Mouse (Mus musculus) liver, embryonic 14.5 days (tissue): ENCODE measurements around the gene Wnt16. TPM values are rescaled to one million over a fixed set of nuclear protein-coding genes. Genes with fewer than 3 reads are reported as not detected.

Experiments
- ATAC-seq: fragments of 200-750 bp; cut with Nextera tagmentation; 2 replicates; pipeline ENCODE4 v1.8.0; 2017; ENCODE audit warnings: moderate number of reproducible peaks, mild to moderate bottlenecking, moderate library complexity; ENCODE audit not compliant: insufficient read depth
- DNase-seq, 3 experiments: peaks; one replicate each; pipeline ENCODE4 v3.0.0-alpha.2; 2012 to 2013; ENCODE audit warnings: low read depth in 3 of 3, low spot score in 3 of 3
- H3K27ac ChIP-seq: fragments of 300-500 bp; sonication (generic); 2 replicates; pipeline ENCODE4 v1.5.1; 2014; ENCODE audit warnings: moderate library complexity, mild to moderate bottlenecking, control low read depth, inconsistent platforms
- H3K27me3 ChIP-seq: fragments of 300-500 bp; sonication (generic); 2 replicates; pipeline ENCODE4 v1.6.1; 2014; ENCODE audit warnings: mild to moderate bottlenecking, low read length, moderate library complexity; ENCODE audit not compliant: control insufficient read depth, insufficient read depth
- H3K36me3 ChIP-seq: fragments of 300-500 bp; sonication (generic); replicated peaks from 2 replicates; pipeline ENCODE4 v1.6.1; 2014; ENCODE audit warnings: low read depth; ENCODE audit not compliant: control insufficient read depth, insufficient read depth
- H3K4me1 ChIP-seq, 2 experiments: fragments of 200-500 bp in 1 of 2; fragments of 300-500 bp in 1 of 2; sonication (generic) in 1 of 2; replicated peaks; 2 replicates each; pipeline ENCODE4 v1.6.1; 2012 to 2014; ENCODE audit warnings: antibody characterized with exemption in 1 of 2, inconsistent platforms in 1 of 2, low read length in 1 of 2; ENCODE audit not compliant: control insufficient read depth in 2 of 2, insufficient read depth in 2 of 2
- H3K4me2 ChIP-seq: fragments of 300-500 bp; sonication (generic); 2 replicates; pipeline ENCODE4 v1.6.1; 2014; ENCODE audit warnings: low read depth, mild to moderate bottlenecking, control low read depth, moderate library complexity
- H3K4me3 ChIP-seq, 2 experiments: fragments of 200-500 bp in 1 of 2; fragments of 300-500 bp in 1 of 2; sonication (generic) in 1 of 2; 2 replicates each; pipeline ENCODE4 v1.5.1; 2012 to 2014; ENCODE audit warnings: low read depth in 2 of 2, low read length in 2 of 2, mild to moderate bottlenecking in 2 of 2, control low read depth in 1 of 2, inconsistent platforms in 1 of 2, moderate library complexity in 1 of 2; ENCODE audit not compliant: insufficient read depth in 1 of 2
- H3K9ac ChIP-seq: fragments of 300-500 bp; sonication (generic); replicated peaks from 2 replicates; pipeline ENCODE4 v1.6.1; 2014; ENCODE audit warnings: mild to moderate bottlenecking, control low read depth, moderate library complexity
- H3K9me3 ChIP-seq: fragments of 300-500 bp; sonication (generic); 2 replicates; pipeline ENCODE4 v1.6.1; 2016; ENCODE audit warnings: low read length, mixed read lengths; ENCODE audit not compliant: control insufficient read depth
- CTCF ChIP-seq: IDR thresholded peaks from 2 replicates; pipeline ENCODE4 v1.5.1; 2016; ENCODE audit warnings: antibody characterized with exemption, low read depth, control low read depth
- EP300 ChIP-seq: IDR thresholded peaks from 2 replicates; pipeline ENCODE4 v1.6.1; 2016; ENCODE audit warnings: antibody characterized with exemption, low read depth
- WGBS: fragments of 180-500 bp; shearing (Covaris S2); extraction: QIAGEN DNeasy Blood & Tissue Kit; methylation state at CpG from one replicate; pipeline ENCODE4 v1.1.7; 2014; ENCODE audit not compliant: insufficient replicate concordance; 5-methylcytosine and 5-hydroxymethylcytosine counted together
- polyA plus RNA-seq, 2 experiments: library from polyadenylated mRNA; depleted of rRNA in 1 of 2; stranded (reverse) in 1 of 2; unstranded in 1 of 2; fragments of >200 nt; fragmentation: Nextera tagmentation in 1 of 2; extraction: Ambion mirVana in 1 of 2; gene quantifications; 2 replicates each; pipeline versions ENCODE4 v1.2.1 to v1.2.3; 2012 to 2014

Gene Wnt16
- polyA plus RNA-seq, 2 experiments = 0.04 TPM; not detected in 1

DNA sequence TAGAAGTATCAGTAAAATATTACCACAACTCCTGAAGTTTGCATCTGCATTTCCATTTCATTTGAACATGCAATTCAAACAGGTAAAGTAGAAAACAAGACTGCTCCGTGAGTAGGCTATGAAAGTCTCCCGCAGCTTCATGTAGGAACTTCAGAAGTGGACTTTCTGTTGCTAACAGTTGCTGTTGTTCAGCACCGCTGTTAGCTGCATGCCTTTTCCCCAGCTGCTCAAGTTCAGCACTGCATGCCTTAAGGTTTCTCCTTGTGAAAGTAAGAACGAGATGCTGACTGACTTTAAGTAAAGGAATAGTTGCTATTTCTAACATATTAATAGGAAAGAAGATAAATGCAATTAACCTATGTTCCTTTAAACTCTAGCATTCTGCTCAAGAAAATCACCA lies 4.0 kb downstream of the Wnt16 start:
- Histone ChIP-seq H3K27me3 (peaks cover 33% of the 10 kb centered on the region), H3K4me1 (0 out of 4 replicates have a peak, but pooled peaks cover 0 to 2% of the 10 kb centered on the region in 2 experiments), H3K36me3 (no peaks in the 10 kb centered on the region), H3K4me3 (no peak overlapping the region), H3K4me2 (no peak overlapping the region), H3K27ac (no peak overlapping the region), H3K9ac (no peak overlapping the region), H3K9me3 (no peaks in the 10 kb centered on the region)
- ATAC-seq (no peak), DNase-seq (no peak)
- 32% methylated on average over 4 of the region's 4 CpGs for WGBS
- TF ChIP-seq CTCF = no peak
- no peak for TF ChIP-seq EP300

DNA sequence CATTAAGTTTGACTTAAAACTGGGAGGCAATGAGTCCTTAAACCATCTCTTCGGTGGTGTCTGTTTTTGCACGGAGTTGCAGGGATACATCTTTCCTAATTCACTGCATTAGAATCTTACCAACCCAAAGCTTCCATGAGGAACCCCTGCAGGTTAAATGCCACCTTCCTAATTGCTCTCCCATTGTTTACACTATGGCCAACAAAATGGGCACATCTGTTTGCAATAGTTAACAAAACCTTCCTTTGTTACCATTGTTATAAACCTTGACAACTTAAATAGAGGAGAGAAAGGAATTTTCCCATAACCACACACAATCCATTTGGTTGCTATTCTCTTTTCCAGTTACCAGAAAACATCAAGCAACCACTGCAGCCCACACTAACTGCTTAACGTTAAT lies 5.9 kb downstream of the Wnt16 start:
- H3K4me3 ChIP-seq = no peak overlapping the region
- WGBS = 53% methylated on average over 3 of the region's 3 CpGs
- DNase-seq (no peak), ATAC-seq (no peak)
- no peak overlapping the region for H3K27ac ChIP-seq
- TF ChIP-seq EP300 = no peak
- TF ChIP-seq CTCF = no peak
- H3K9ac ChIP-seq = no peak overlapping the region
- 0 out of 4 replicates have a peak, but pooled peaks cover 0 to 2% of the 10 kb centered on the region in 2 experiments for H3K4me1 ChIP-seq
- no peak overlapping the region for H3K4me2 ChIP-seq
- no peaks in the 10 kb centered on the region for H3K36me3 ChIP-seq
- H3K27me3 ChIP-seq = peaks cover 18% of the 10 kb centered on the region
- H3K9me3 ChIP-seq = no peaks in the 10 kb centered on the region

DNA sequence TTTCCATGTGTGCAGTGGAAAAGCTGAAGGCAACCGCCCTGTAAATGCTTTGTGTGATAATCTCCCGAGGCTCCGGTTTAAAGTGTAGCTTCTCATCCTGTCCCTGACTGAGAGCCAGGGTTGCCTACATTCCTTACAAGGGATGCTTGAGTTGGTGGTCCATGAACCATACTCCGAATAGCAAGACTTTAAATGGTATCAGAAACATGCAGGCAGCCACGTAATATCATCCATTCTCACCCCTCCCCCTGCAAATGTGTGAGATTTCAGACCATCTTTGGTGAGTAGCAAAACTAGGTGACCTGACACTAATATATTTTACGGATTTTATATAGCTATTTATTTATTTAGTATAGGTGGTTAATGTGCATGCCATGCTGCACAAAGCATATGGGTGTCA lies 9.0 kb downstream of the Wnt16 start:
- H3K4me2 ChIP-seq = no peak overlapping the region

DNA sequence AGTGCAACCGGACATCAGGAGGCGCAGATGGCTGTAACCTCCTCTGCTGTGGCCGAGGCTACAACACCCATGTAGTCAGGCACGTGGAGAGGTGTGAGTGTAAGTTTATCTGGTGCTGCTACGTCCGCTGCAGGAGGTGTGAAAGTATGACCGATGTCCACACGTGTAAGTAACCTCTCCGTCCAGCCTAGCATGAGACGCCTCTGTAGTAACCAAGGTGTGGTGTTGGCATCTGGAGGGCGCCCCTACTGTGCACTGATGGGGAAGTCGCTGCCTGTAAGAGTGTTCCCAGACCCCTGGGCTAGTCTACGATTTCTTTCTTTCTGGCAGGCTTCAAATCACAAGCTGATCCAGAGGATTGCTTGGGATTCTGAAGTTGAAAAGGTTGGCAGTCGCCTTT lies 10.0 kb downstream of the Wnt16 start:
- no peak overlapping the region for H3K4me3 ChIP-seq
- 55% methylated on average over 14 of the region's 14 CpGs for WGBS
- no peak for TF ChIP-seq EP300
- no peak for TF ChIP-seq CTCF
- H3K27me3 ChIP-seq = no peaks in the 10 kb centered on the region
- 0 out of 4 replicates have a peak, but pooled peaks cover 0 to 2% of the 10 kb centered on the region in 2 experiments for H3K4me1 ChIP-seq
- ATAC-seq (no peak), DNase-seq (no peak)
- H3K36me3 ChIP-seq = no peaks in the 10 kb centered on the region
- H3K27ac ChIP-seq = no peak overlapping the region
- H3K4me2 ChIP-seq = no peak overlapping the region
- no peak overlapping the region for H3K9ac ChIP-seq
- no peaks in the 10 kb centered on the region for H3K9me3 ChIP-seq

More for the DNA sequence above, 9.0 kb downstream of the Wnt16 start:
- no peak for ATAC-seq
- H3K9me3 ChIP-seq = no peaks in the 10 kb centered on the region
- no peak overlapping the region for H3K4me3 ChIP-seq
- 0 out of 4 replicates have a peak, but pooled peaks cover 0 to 2% of the 10 kb centered on the region in 2 experiments for H3K4me1 ChIP-seq
- TF ChIP-seq CTCF (no peak), EP300 (no peak)
- H3K9ac ChIP-seq = no peak overlapping the region
- no peak for DNase-seq
- no peak overlapping the region for H3K27ac ChIP-seq
- H3K36me3 ChIP-seq = no peaks in the 10 kb centered on the region
- no peaks in the 10 kb centered on the region for H3K27me3 ChIP-seq
- 64% methylated on average over 6 of the region's 6 CpGs for WGBS

DNA sequence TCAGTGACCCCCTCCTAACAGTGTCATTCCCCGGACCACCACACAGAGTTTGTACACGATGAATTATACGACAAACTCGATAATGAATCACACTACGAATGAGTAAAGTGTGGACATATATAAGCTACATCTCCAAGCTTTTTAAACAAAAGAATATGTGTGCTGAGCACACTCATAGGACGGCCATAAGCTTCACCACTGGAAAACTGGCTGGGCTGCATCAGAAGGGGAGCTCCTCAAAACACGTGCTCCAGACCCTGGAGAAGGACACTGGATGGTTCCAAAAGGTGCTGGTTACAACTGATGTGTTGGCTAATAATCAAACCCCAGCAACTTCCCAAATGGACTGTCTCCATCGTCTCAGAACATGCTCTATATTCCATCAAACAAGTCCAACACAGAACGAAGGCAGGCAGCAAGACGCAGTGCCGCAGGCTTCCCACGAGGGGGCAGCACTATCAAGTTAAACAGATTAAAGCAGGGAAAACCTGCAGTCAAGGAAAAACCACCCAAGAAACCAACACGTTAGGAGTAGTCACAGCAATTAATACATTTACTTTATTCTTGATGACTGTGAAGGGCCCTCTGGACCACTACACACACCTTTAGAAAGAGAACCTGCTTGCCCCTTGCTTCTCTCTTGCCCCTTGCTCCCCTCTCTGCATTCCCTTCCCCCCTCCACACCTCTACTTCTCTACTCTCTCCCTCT lies 37.5 kb downstream of the Wnt16 start:
- H3K27me3 ChIP-seq = no peaks in the 10 kb centered on the region
- H3K9ac ChIP-seq = no peak overlapping the region
- peak; percentile 88 for TF ChIP-seq CTCF
- no peak for TF ChIP-seq EP300
- no peaks in the 10 kb centered on the region for H3K9me3 ChIP-seq
- no peaks in the 10 kb centered on the region for H3K4me1 ChIP-seq
- H3K36me3 ChIP-seq = no peaks in the 10 kb centered on the region; the same call in 1 of the 2 replicates
- H3K4me2 ChIP-seq = no peak overlapping the region
- WGBS = 52% methylated on average over 13 of the region's 13 CpGs
- ATAC-seq (peak; percentile 31; the same call in 1 of the 2 replicates), DNase-seq (peak; percentile 22 to 29 (median 24))
- H3K4me3 ChIP-seq = no peak overlapping the region
- H3K27ac ChIP-seq = no peak overlapping the region
